Mouse (Mus musculus) left cerebral cortex, adult 18-20 months (tissue): ENCODE data around the gene Abcc9. TPM values are rescaled to one million over a fixed set of nuclear protein-coding genes. Genes with fewer than 3 reads are reported as not detected.
"Not testable (repeated sequence)": the region's sequence is repeated elsewhere in the genome, so short reads cannot be mapped to it uniquely, and the experiment has no call there.

Source experiments
- DNase-seq, 2 experiments: peaks; one replicate each; pipeline ENCODE4 v3.0.0; 2021 to 2022; ENCODE audit warnings: low spot score in 2 of 2, mixed read lengths in 1 of 2
- total RNA-seq, 2 experiments: library from RNA; stranded (reverse); gene quantifications; 2 replicates each; pipeline ENCODE4 v1.2.3; 2021

Gene Abcc9
- total RNA-seq, 2 experiments from 2014 or later: 3.0 to 4.7 TPM

- DNase-seq: no peak
Observed at GRCm38 (mm10) chr6:142706688-142707087, 4.6 kb upstream of the Abcc9 start.

- no peak for DNase-seq
Observed at GRCm38 (mm10) chr6:142703441-142703930, 1.4 kb upstream of the Abcc9 start.

- no peak for DNase-seq
Observed at GRCm38 (mm10) chr6:142701161-142701560, 954 bp downstream of the Abcc9 start.

GRCm38 (mm10) chr6:142700753-142701152 lies 1.4 kb downstream of the Abcc9 start:
- DNase-seq: no peak

- DNase-seq: no peak
Observed at GRCm38 (mm10) chr6:142692085-142692484, 10.0 kb downstream of the Abcc9 start.

- no peak for DNase-seq
Observed at GRCm38 (mm10) chr6:142689673-142690072, 12.4 kb downstream of the Abcc9 start.

- no peak for DNase-seq
Observed at GRCm38 (mm10) chr6:142682985-142683691, 19.0 kb downstream of the Abcc9 start.

GRCm38 (mm10) chr6:142670021-142670420 lies 32.1 kb downstream of the Abcc9 start:
- no peak for DNase-seq

GRCm38 (mm10) chr6:142669343-142669742 lies 32.8 kb downstream of the Abcc9 start:
- no peak for DNase-seq

- no peak for DNase-seq
Observed at GRCm38 (mm10) chr6:142668831-142669230, 33.3 kb downstream of the Abcc9 start.

GRCm38 (mm10) chr6:142668419-142668766 lies 33.7 kb downstream of the Abcc9 start:
- DNase-seq: no peak

GRCm38 (mm10) chr6:142667701-142668418 lies 34.3 kb downstream of the Abcc9 start:
- no peak for DNase-seq

GRCm38 (mm10) chr6:142662056-142662455 lies 40.1 kb downstream of the Abcc9 start:
- not testable (repeated sequence) for DNase-seq

- DNase-seq: no peak
Observed at GRCm38 (mm10) chr6:142659038-142659437, 43.1 kb downstream of the Abcc9 start.

GRCm38 (mm10) chr6:142654561-142654960 lies 47.6 kb downstream of the Abcc9 start:
- DNase-seq: no peak

- no peak for DNase-seq
Observed at GRCm38 (mm10) chr6:142652175-142652574, 49.9 kb downstream of the Abcc9 start.

GRCm38 (mm10) chr6:142649331-142649730 lies 52.8 kb downstream of the Abcc9 start:
- DNase-seq: no peak

- DNase-seq: no peak
Observed at GRCm38 (mm10) chr6:142645474-142645873, 56.6 kb downstream of the Abcc9 start.

GRCm38 (mm10) chr6:142639301-142639700 lies 62.8 kb downstream of the Abcc9 start:
- DNase-seq: no peak

- no peak for DNase-seq
Observed at GRCm38 (mm10) chr6:142635654-142636053, 66.5 kb downstream of the Abcc9 start.

- DNase-seq: no peak
Observed at GRCm38 (mm10) chr6:142635185-142635583, 66.9 kb downstream of the Abcc9 start.

GRCm38 (mm10) chr6:142634530-142635184 lies 67.5 kb downstream of the Abcc9 start:
- no peak for DNase-seq
